8 mouse cellular contexts compared by ENCODE assay signal in the genomic region with DNA sequence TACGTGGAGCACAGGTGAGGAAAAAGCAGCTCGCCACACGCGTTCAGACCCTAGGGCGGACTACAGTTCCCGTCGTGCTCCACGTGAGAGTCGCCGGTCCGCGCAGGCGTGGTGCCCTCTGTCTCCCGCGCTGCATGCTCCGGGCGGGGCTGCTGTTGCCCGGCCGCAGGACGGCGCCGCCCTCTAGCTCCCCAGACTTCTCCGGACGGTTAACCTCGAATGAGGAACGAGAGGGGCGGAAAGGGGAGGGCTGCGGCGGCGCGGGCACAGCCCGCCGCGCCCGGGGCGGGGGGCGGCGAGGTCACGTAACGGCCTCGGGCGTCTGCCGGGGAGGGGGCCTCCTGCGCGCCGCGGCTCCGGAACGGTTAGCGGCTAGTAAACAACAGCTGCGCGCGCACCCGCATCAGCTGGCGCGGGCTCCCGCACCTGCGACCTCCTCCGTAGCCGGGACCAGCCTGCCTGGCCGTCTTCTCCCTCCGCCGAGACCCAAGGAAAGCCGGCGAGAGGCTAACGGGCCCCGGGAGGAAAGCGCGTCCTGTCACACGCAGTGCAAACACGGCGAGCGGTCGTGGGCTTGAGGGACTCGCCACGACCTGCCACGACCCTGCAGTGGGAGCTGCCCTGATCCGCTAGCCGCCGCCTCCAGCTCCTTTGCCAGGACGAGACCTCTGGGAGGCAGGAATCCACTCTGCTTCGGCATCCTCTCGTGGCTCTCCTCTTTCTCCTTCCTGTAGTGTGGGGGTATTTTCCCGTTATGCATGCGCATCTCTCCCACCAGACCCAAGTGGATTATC. TPM values are rescaled to one million over a fixed set of nuclear protein-coding genes. Genes with fewer than 3 reads are reported as not detected.
DNase-seq lines count a peak whose midpoint lies in the region; ATAC-seq and TF ChIP-seq lines count a peak whose summit lies in the region.

Slc12a6 (plus strand) TSS at position 378 of the 794 bp plus-strand sequence.

- H3K9me3 ChIP-seq in erythroblast, embryonic 14.5 days (ENCODE audit: control insufficient read depth, low read length) = no peaks in the 10 kb centered on the region
- H3K9me3 ChIP-seq in heart, embryonic 12.5 days (replicated peaks) = no peaks in the 10 kb centered on the region
- H3K9me3 ChIP-seq in liver, embryonic 12.5 days (replicated peaks) = no peaks in the 10 kb centered on the region
- H3K9me3 ChIP-seq in stomach, embryonic 15.5 days = no peaks in the 10 kb centered on the region

- peak within 1 kb of the TSS; percentile 89 for H3K4me2 ChIP-seq in heart, embryonic 12.5 days
- H3K4me2 ChIP-seq in liver, embryonic 12.5 days = peak within 1 kb of the TSS; percentile 91
- H3K4me2 ChIP-seq in stomach, embryonic 15.5 days = peak within 1 kb of the TSS; percentile 76

- H3K4me3 ChIP-seq in C2C12 (ENCODE audit: insufficient read depth, poor library complexity, severe bottlenecking) = peak within 1 kb of the TSS; percentile 75
- H3K4me3 ChIP-seq in erythroblast, embryonic 14.5 days (replicated peaks) = peak within 1 kb of the TSS; percentile 100
- peak within 1 kb of the TSS; percentile 76 for H3K4me3 ChIP-seq in heart, embryonic 12.5 days
- peak within 1 kb of the TSS; percentile 83 for H3K4me3 ChIP-seq in liver, embryonic 12.5 days
- H3K4me3 ChIP-seq in stomach, embryonic 15.5 days (replicated peaks) = peak within 1 kb of the TSS; percentile 78

- no peak for TF ChIP-seq CTCF in C2C12 (IDR thresholded peaks at IDR 0.05; ENCODE audit: control insufficient read depth, insufficient read depth, insufficient read length)
- TF ChIP-seq CTCF in brain, embryonic 14.5 days (IDR thresholded peaks at IDR 0.05; ENCODE audit: borderline replicate concordance, extremely low read depth, insufficient read depth, insufficient read length) = no peak

- peak; percentile 95 for ATAC-seq in heart, embryonic 12.5 days (ENCODE audit: insufficient number of reproducible peaks, low FRiP score)
- peak; percentile 94 for ATAC-seq in liver, embryonic 12.5 days
- ATAC-seq in stomach, embryonic 15.5 days (ENCODE audit: insufficient read depth, low FRiP score, low read depth) = peak; percentile 96

- peaks cover 75% of the 10 kb centered on the region for H3K4me1 ChIP-seq in erythroblast, embryonic 14.5 days (ENCODE audit: control insufficient read depth)
- peaks cover 31% of the 10 kb centered on the region for H3K4me1 ChIP-seq in heart, embryonic 12.5 days (replicated peaks)
- peaks cover 65% of the 10 kb centered on the region for H3K4me1 ChIP-seq in liver, embryonic 12.5 days
- H3K4me1 ChIP-seq in stomach, embryonic 15.5 days = peaks cover 10% of the 10 kb centered on the region

- under 1% methylated on average over 85 of the region's 85 CpGs for WGBS in heart, embryonic 12.5 days
- WGBS in liver, embryonic 12.5 days (ENCODE audit: insufficient replicate concordance) = under 1% methylated on average over 58 of the region's 85 CpGs
- WGBS in stomach, embryonic 15.5 days = under 1% methylated on average over 85 of the region's 85 CpGs

- peak; percentile 69 for TF ChIP-seq POLR2A in brain, embryonic 14.5 days (IDR thresholded peaks at IDR 0.05; ENCODE audit: borderline replicate concordance, extremely low read depth, insufficient read depth, insufficient read length, poor library complexity, severe bottlenecking)

- H3ac ChIP-seq in C2C12 (ENCODE audit: control insufficient read depth, insufficient read length, low read depth) = peak within 1 kb of the TSS; percentile 91

- peaks cover 36% of the 10 kb centered on the region for H3K79me2 ChIP-seq in C2C12 (ENCODE audit: control insufficient read depth, insufficient read depth)

- no peaks in the 10 kb centered on the region for H3K36me3 ChIP-seq in C2C12 (ENCODE audit: control insufficient read depth, insufficient read depth)
- peaks cover 11% of the 10 kb centered on the region for H3K36me3 ChIP-seq in erythroblast, embryonic 14.5 days (ENCODE audit: control insufficient read depth)
- H3K36me3 ChIP-seq in heart, embryonic 12.5 days = no peaks in the 10 kb centered on the region
- peaks cover 4% of the 10 kb centered on the region; the same call in 1 of the 2 replicates for H3K36me3 ChIP-seq in liver, embryonic 12.5 days
- H3K36me3 ChIP-seq in stomach, embryonic 15.5 days = no peaks in the 10 kb centered on the region

- H3K27ac ChIP-seq in heart, embryonic 12.5 days (ENCODE audit: poor library complexity, severe bottlenecking) = peak within 1 kb of the TSS; percentile 95
- H3K27ac ChIP-seq in liver, embryonic 12.5 days = peak within 1 kb of the TSS; percentile 90
- H3K27ac ChIP-seq in stomach, embryonic 15.5 days = peak within 1 kb of the TSS; percentile 79

- DNase-seq in brain, embryonic 14.5 days (ENCODE audit: low read depth) = peak; percentile 96
- DNase-seq in kidney, postnatal 10 days = peak; percentile 96
- DNase-seq in natural killer cell, adult 2 months (ENCODE audit: low spot score in 2 of 2) = peak; percentile 86 to 92

- no peaks in the 10 kb centered on the region for H3K27me3 ChIP-seq in C2C12 (ENCODE audit: control insufficient read depth, insufficient read depth, insufficient read length)
- no peaks in the 10 kb centered on the region for H3K27me3 ChIP-seq in erythroblast, embryonic 14.5 days (ENCODE audit: control insufficient read depth)
- H3K27me3 ChIP-seq in heart, embryonic 12.5 days (replicated peaks) = no peaks in the 10 kb centered on the region
- no peaks in the 10 kb centered on the region for H3K27me3 ChIP-seq in liver, embryonic 12.5 days (replicated peaks)
- H3K27me3 ChIP-seq in stomach, embryonic 15.5 days (replicated peaks) = no peaks in the 10 kb centered on the region

- H3K9ac ChIP-seq in heart, embryonic 12.5 days = peak within 1 kb of the TSS; percentile 91
- H3K9ac ChIP-seq in liver, embryonic 12.5 days = peak within 1 kb of the TSS; percentile 93
- H3K9ac ChIP-seq in stomach, embryonic 15.5 days = peak within 1 kb of the TSS; percentile 76

- H3K79me3 ChIP-seq in C2C12 (ENCODE audit: low read depth) = peaks cover 15% of the 10 kb centered on the region

TF ChIP-seq in C2C12, 6 proteins besides CTCF, POLR2A, EP300 and RAD21:
- TF ChIP-seq USF1 (IDR thresholded peaks at IDR 0.05; ENCODE audit: low read depth) (peak; percentile 51), MAX (IDR thresholded peaks at IDR 0.05) (peak; percentile 40), CEBPB (IDR thresholded peaks at IDR 0.05; ENCODE audit: low read depth) (no peak), MYOD1 (IDR thresholded peaks at IDR 0.05; ENCODE audit: control insufficient read depth, insufficient read length, low read depth) (no peak)

RNA-seq across cellular contexts. Expression of gene Slc12a6, which starts in this region (rescaled TPM):
- 4.4 TPM for polyA plus RNA-seq in C2C12 (2012; fragmentation: generic; extraction: Trizol)
- 48.3 and 52.9 TPM in 2 replicates for polyA plus RNA-seq in brain, embryonic 14.5 days (2012; rRNA removed)
- polyA plus RNA-seq in erythroblast, embryonic 14.5 days (2012) = 0.24 and 0.47 TPM in 2 replicates
- polyA plus RNA-seq in heart, embryonic 12.5 days (2016; fragmentation: Nextera tagmentation; extraction: Ambion mirVana) = 15.1 and 17.7 TPM in 2 replicates
- 7.0 and 7.4 TPM in 2 replicates for polyA plus RNA-seq in liver, embryonic 12.5 days (2016; fragmentation: Nextera tagmentation; extraction: Ambion mirVana)
- 10.5 and 11.8 TPM in 2 replicates for polyA plus RNA-seq in stomach, embryonic 15.5 days (2015; fragmentation: Nextera tagmentation; extraction: Ambion mirVana)

Comparison
In these comparisons a context has a peak if more than half of its experiments do, and no peak if none do; other contexts are left out.
1. Peak in every context shown above with its lines: DNase-seq, ATAC-seq, H3K4me3 ChIP-seq and H3K27ac ChIP-seq.